Mouse (Mus musculus) brain, embryonic 14.5 days (tissue): ENCODE measurements around the gene Ptpru. TPM values are rescaled to one million over a fixed set of nuclear protein-coding genes. Genes with fewer than 3 reads are reported as not detected.

ENCODE experiments used
- DNase-seq: peaks from one replicate; pipeline ENCODE4 v3.0.0-alpha.2; 2011; ENCODE audit warnings: low read depth
- CTCF ChIP-seq: fragments of 200-500 bp; IDR thresholded peaks from 2 replicates; pipeline ENCODE4 v1.5.1; 2012; ENCODE audit warnings: inconsistent platforms, mild to moderate bottlenecking, moderate library complexity, borderline replicate concordance; ENCODE audit not compliant: insufficient read depth, insufficient read length; ENCODE audit errors: extremely low read depth
- POLR2A ChIP-seq: fragments of 200-500 bp; IDR thresholded peaks from 2 replicates; pipeline ENCODE4 v1.6.1; 2012; ENCODE audit warnings: mild to moderate bottlenecking, inconsistent platforms, borderline replicate concordance; ENCODE audit not compliant: poor library complexity, insufficient read depth, insufficient read length, severe bottlenecking; ENCODE audit errors: extremely low read depth
- polyA plus RNA-seq: library from polyadenylated mRNA; depleted of rRNA; stranded (reverse); fragments of >200 nt; gene quantifications from 2 replicates; pipeline ENCODE4 v1.2.3, GENCODE M21; 2012; rRNA removed

Gene Ptpru
- polyA plus RNA-seq, result 35.7 and 37.2 TPM in 2 replicates

DNA sequence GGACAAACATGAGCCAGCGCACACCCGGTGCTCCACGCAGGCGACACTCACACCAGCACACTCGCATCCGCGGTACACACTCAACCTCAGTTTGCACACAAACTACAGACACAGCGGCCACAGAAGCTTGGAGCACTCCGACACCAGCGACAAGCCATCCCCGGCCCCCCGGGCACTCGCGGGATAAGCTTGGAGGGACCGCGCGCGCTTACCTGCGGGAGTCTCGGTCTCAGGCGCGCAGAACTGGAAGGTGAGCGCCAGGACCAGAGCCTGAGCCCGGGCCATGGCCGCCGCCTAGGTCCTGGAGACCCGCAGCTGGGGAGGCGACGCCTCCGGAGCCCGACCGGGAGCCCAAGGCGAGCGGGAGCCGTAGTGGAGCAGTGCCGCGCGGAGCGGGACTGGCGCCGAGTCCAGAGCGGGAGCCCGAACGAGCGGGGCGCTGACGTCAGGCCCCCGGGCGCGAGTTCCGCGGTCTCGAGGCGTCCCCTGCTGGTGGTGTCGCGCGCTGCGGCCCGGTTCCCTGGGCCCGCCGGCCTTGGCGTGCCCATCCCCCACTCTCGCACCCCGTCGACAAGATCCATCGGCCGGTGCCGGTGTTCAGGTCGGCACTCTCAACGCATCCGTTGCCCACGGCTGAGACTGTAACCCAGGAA lies at the start of gene Ptpru:
Gene Ptpru (minus strand): TSS at position 417 of the 653 bp plus-strand sequence.
- peak; percentile 88 for DNase-seq
- peak; percentile 97 for TF ChIP-seq CTCF
- peak; percentile 47; the same call in 1 of the 2 replicates for TF ChIP-seq POLR2A

DNA sequence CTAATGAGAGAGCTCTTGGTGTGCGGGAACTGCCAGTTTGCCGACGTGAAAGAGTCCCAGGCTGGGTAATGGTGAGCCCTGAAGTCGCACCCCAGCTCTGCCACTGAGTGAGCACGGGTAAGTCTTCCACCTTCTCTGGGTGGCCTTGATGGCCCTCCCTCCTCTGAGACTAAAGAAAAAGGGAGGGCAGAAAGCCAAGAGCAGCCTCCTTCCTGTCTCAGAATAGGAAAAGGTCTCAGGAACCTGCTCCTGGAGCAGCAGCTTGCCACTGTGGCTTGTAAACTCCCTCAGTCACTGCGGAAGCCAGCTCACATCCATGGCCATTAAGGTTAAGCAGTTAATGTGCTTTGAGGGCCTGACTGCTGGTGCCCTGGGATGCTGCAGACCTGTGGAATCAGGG lies 47.3 kb upstream of the Ptpru start:
- TF ChIP-seq POLR2A (no peak), CTCF (no peak)
- no peak for DNase-seq

DNA sequence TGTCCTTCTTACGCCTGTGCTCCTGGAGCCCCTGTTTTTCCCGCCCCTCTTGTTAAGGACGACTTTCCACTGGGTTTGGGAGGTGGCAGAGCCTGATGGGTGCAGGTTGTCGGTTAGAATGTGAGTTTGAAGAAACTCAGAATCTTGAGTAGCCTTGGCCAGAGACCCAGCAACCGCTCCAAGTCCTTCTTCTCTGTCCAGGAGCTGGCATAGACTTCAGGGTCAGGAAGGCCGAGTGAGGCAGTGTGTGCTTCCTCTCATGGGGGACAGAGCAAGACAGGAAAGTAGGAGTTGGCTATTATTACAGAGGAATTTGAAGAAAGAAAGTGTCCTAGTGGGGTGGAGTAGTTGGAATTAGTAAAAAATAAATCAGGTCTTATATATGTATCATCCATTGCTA lies 45.5 kb upstream of the Ptpru start:
- DNase-seq, result no peak
- TF ChIP-seq POLR2A (no peak), CTCF (no peak)

DNA sequence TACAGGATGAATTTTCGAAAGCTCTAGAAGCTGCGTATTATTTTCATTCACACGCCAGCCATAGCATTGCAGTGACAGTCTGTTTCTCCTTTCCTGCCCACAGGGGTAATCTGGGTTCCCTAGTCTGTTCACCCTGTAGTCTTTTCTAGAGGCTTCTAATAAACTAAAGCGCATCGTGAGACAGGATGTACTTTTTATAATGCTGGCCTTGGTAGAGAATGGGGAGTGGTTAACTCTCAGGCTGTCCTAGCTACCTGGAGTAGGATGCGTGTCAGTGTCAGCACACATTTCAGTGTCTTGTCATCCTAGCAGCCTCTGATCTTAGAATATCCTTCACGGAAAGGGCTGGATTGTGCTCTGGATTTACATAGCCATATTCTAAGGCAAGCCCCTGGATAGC lies 43.2 kb upstream of the Ptpru start:
- DNase-seq, result no peak
- no peak for TF ChIP-seq CTCF
- no peak for TF ChIP-seq POLR2A

DNA sequence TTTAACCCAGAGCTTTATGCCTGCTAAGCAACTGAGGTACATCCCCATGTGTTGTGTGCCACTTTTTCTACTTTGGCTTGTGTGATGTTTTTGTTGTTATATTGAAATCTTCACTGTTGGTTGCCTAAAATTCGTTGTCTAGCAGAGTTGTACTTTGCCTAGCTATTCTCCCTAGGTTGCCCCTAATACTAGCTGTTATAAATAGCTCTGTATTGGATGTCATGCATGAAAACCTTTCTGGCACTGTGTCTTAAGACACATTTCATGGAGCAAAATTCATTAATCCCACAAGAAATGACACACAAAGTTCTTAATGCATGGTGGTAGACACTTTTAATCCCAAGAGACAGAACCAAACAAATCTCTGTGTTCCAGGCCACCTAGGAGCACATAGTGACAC lies 41.6 kb upstream of the Ptpru start:
- no peak for DNase-seq
- TF ChIP-seq CTCF (no peak), POLR2A (no peak)

DNA sequence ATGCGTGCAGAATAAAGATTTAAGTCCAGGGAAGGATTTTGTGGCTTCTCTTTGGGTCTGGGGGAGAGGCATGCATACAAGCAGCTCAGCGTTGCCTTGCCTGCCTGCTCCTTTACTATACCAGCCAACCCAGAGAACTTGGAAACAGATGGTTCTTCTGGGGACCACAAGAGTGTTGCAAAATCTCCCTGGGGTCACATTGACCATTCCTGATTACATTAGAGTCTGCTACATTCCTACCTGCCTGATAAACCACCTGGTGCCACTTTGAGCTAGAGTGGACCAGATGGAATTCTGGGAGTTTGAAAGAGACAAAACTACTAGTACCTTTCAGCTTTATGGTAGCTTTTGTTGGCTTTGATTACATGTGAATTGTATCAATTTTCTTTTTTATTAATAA lies 38.7 kb upstream of the Ptpru start:
- TF ChIP-seq POLR2A (no peak), CTCF (no peak)
- DNase-seq, result no peak

DNA sequence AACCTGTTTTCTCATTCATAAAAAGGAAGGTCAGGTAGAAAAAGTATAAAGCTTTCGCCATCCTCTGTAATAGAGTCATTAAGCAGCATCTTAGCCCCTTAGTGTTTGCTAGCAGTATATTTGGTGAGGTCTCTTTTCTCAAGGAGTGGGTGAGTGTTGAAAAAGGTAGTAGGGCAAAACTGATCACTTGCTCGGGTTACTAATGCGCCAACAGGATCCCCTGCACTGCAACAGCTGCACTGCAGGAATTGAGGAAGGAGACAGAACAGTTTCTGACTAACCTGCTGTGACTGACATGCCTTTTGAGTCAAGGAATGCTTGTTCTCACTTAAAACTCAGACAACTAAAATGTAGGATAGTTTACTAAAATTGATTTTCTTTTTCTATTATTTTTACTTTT lies 37.2 kb upstream of the Ptpru start:
- TF ChIP-seq CTCF, result no peak
- TF ChIP-seq POLR2A, result no peak
- no peak for DNase-seq

DNA sequence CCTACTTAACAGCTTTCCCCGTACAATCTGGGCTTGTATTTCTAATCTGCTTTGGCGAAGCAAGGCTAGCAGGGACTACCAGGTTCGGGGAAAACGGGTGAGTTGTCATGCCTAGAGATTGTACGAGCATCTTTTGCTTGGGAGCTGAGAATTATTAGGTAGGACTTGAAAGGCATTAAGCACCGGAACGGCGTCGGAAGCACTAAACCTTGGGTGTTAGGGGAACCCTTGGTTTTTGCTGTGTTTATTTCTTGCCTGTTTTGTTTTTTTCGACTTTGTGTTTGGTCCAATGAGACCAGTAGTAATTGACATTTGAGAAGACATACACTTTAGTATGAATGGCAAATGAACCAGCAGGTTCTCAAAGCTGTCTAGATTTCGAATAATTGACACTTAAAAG lies 36.5 kb upstream of the Ptpru start:
- TF ChIP-seq POLR2A (no peak), CTCF (no peak)
- DNase-seq, result peak; percentile 31

DNA sequence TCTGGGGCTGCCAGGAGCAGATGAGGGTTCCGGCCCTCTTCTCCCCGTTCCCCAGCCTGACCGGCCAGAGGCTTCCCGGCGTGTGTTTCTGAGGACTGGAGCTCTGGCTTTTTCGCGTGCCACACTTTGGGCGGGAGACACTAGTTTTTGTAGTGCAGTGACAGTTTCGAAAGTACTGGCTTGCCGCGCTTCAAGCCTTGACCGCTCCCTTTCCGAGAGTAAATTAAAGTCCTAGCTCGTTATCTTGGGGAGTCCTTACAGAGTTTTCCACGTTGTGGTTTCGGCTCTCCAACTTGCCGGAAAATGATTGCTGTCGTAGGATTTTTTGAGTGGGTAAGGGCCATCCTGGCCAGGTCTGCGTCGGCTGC lies 36.1 kb upstream of the Ptpru start:
- DNase-seq, result no peak
- TF ChIP-seq CTCF (no peak), POLR2A (no peak)

DNA sequence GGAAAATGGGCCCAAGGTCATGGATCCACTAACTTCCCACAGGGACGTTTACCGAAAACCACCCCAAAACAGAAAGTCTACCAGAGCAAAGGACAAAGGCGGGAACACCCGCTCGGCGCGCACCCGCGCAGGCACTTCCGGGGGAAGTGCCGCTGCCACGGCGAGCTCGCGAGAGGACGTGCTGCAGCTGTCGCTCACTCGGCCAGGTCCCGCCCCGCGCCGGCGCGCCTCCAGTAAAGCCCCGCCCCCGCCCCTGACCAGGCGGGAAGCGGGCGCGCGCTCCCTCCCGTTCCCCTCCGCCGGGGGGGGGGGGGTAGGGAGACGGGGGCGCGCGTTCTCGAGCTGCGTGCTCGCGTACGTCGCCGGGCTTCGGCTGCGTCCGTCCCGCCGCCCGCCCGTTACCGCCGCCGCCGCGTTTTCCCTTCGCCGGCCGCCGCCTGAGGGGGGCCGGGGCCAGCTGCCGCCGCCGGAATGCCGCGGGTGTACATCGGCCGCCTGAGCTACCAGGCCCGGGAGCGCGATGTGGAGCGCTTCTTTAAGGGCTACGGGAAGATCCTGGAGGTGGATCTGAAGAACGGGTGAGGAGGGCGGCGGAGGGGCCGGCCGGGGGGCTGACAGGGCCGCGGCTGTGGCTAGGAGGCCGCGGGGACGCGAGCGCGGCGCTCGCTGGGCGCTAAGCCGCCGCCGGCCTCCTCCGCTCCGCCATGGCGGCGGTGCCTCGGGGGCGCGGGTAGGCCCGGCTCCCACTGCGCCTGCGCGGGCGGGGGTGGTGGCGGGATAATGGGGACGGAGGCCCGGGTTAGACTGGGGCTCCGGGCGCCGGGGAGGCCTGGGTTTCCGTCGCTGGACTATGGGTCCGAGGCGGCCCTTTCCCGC lies 35.4 kb upstream of the Ptpru start, which contains the start of gene Srsf4:
Gene Srsf4 (plus strand): TSS at position 325 of the 876 bp plus-strand sequence.
- TF ChIP-seq POLR2A (peak; percentile 89), CTCF (no peak)
- peak; percentile 99 for DNase-seq

DNA sequence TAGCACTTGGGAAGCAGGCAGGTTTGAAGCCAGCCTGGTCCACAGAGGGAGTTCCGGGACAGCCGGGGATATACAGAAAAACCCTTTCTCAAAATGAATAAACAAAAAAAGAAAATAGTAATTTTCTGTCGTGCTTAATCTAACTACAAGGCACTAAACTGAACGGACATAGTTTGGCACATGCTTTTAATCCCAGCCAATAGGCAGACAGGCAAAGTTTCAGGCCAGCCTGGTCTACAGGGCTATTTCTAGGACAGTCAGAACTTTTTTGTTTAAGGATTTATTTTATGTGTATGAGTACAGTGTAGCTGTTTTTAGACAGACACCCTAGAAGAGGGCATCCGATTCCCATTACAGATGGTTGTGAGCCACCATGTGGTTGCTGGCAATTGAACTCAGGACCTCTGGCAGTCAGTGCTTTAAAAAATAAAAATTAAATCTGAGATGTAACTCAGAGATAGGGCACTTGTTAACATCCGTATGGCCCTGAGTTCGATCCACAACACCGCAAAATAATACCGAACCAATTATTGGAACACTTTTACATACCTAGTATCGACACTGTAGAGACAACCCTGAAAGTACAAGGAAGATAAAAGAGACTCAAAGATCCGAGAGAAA lies 34.7 kb upstream of the Ptpru start:
- TF ChIP-seq POLR2A (no peak), CTCF (no peak)
- peak; percentile 33 for DNase-seq
